Mouse (Mus musculus) R1 (cell line): ENCODE results near the gene Napepld.
A peak's percentile ranks its signal among the peaks of the same experiment; 100 is the strongest.
"Not testable (repeated sequence)": the region's sequence is repeated elsewhere in the genome, so short reads cannot be mapped to it uniquely, and the experiment has no call there.

Experiments
- DNase-seq: peaks from one replicate; pipeline ENCODE4 v3.0.0-alpha.2; 2018; ENCODE audit warnings: low read depth, low spot score

The Napepld gene

GRCm38 (mm10) chr5:21667191-21668137 is 33.7 kb downstream of the Napepld start:
- DNase-seq = peak; percentile 56

GRCm38 (mm10) chr5:21663081-21663480 is 38.1 kb downstream of the Napepld start:
- DNase-seq = no peak

GRCm38 (mm10) chr5:21660850-21661249 is 40.3 kb downstream of the Napepld start:
- DNase-seq = no peak

GRCm38 (mm10) chr5:21658623-21659395 is 42.4 kb downstream of the Napepld start:
- DNase-seq = peak; percentile 77

- no peak for DNase-seq
These were observed 43.2 kb downstream of the Napepld start for GRCm38 (mm10) chr5:21658038-21658437.

GRCm38 (mm10) chr5:21656912-21657311 is 44.3 kb downstream of the Napepld start:
- DNase-seq = no peak

- DNase-seq = peak; percentile 60
These were observed 49.1 kb downstream of the Napepld start for GRCm38 (mm10) chr5:21651885-21652612.

- peak; percentile 65 for DNase-seq
These were observed 50.5 kb downstream of the Napepld start for GRCm38 (mm10) chr5:21650736-21651135.

- DNase-seq = no peak
These were observed 55.1 kb downstream of the Napepld start for GRCm38 (mm10) chr5:21646133-21646491.

- DNase-seq = peak; percentile 98
These were observed 55.6 kb downstream of the Napepld start, which contains the start of the genes Fbxl13 and Armc10 for GRCm38 (mm10) chr5:21645439-21646132. Gene Fbxl13 (minus strand): TSS chr5:21645634. Gene Armc10 (plus strand): TSS chr5:21645813.

GRCm38 (mm10) chr5:21644891-21645438 is 56.2 kb downstream of the Napepld start:
- no peak for DNase-seq

GRCm38 (mm10) chr5:21643606-21644005 is 57.6 kb downstream of the Napepld start:
- DNase-seq = no peak

- peak; percentile 25 for DNase-seq
These were observed 60.2 kb downstream of the Napepld start for GRCm38 (mm10) chr5:21640961-21641360.

GRCm38 (mm10) chr5:21625916-21626315 is 75.3 kb downstream of the Napepld start:
- no peak for DNase-seq

- no peak for DNase-seq
These were observed 84.7 kb downstream of the Napepld start for GRCm38 (mm10) chr5:21616450-21617009.

- not testable (repeated sequence) for DNase-seq
These were observed 86.9 kb downstream of the Napepld start for GRCm38 (mm10) chr5:21614299-21614698.
